Mouse (Mus musculus) lung, postnatal 36 days (tissue): Measurements from ENCODE around the gene Cxcl14.

Experiments
- DNase-seq: peaks from one replicate; pipeline ENCODE4 v3.0.0; 2022; ENCODE audit warnings: mixed read lengths

The Cxcl14 gene

GRCm38 (mm10) chr13:56250551-56251161, 45.7 kb downstream of the Cxcl14 start:
- no peak for DNase-seq

- DNase-seq = no peak
These were observed 46.6 kb downstream of the Cxcl14 start for GRCm38 (mm10) chr13:56249593-56250341.

GRCm38 (mm10) chr13:56243104-56243503, 53.2 kb downstream of the Cxcl14 start:
- no peak for DNase-seq

GRCm38 (mm10) chr13:56240012-56240770, 56.2 kb downstream of the Cxcl14 start:
- DNase-seq = peak; percentile 39
